Mouse (Mus musculus) v-Abl transformed pro-B cells (cell line): ENCODE measurements around the gene Ttyh3.

ENCODE experiments used
- in situ Hi-C, 2 experiments: fragments of 400-800 bp; cut with MboI; formaldehyde crosslinking; loops; one replicate each; pipeline ENCODE4 v1.15.1; 2025; ENCODE audit not compliant: unreplicated experiment in 2 of 2

The Ttyh3 gene

GRCm38 (mm10) chr5:140654096-140654845 is 5.4 kb upstream of the Ttyh3 start:
- in situ Hi-C loops = no loop called here

DNA sequence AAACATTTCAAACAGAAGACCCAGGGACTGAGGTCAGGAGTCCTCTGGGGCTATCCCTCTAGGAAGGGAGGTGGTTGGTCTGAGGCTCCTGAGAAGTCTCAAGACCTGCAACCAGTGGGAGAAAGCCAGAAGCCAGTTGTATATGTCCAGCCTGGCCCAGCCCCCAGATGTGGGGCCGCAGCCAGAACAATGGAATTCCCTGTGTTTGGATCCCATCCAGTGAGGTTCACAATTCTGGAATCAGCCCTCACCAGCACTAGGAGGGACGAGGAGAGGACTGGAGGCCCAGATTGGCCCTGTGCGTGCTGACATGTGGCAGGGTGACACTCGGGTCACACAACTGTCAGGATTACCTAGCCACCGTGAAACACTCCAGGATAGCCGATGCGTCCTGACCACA is 3.8 kb upstream of the Ttyh3 start:
- in situ Hi-C loops = no loop called here

GRCm38 (mm10) chr5:140651231-140651630 is 2.4 kb upstream of the Ttyh3 start:
- in situ Hi-C loops = no loop called here

DNA sequence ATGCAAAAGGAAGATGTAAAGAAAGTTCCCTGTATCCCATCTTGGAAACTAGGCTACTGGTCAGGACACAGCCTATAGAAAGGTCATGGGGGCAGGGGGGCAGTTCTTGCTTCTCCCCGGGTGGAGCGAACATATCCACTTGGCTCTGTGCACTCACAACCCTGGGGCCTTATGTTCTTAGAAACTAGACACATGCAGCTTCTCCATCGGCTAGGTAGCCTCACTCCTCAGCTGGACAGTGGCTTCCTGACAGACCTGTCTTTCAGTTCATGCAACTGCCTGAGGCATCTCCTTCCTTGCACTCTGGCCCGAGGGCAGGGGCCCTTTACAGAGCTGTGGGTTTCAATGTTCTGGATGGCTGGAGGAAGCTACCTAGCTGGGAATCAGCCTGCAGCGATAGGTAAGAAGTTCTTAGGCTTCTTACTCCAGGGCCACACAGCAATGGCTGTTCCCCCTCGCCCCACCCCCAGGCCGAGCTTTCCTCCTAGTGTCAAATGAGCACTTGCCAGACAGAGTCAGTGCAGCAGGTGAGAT is 1.1 kb upstream of the Ttyh3 start:
- in situ Hi-C loops = loop anchor here (25.0 kb wide), 2 partner anchors 1488 to 1662 kb away; partner anchors contain the start of genes Dnaaf5 (in 1 of the 2) and Prkar1b (in 1 of the 2)

- in situ Hi-C loops = loop anchor here (25.0 kb wide), 2 partner anchors 1487 to 1663 kb away; partner anchors contain the start of genes Dnaaf5 (in 1 of the 2) and Prkar1b (in 1 of the 2)
These were observed 353 bp upstream of the Ttyh3 start for GRCm38 (mm10) chr5:140649101-140649667.

DNA sequence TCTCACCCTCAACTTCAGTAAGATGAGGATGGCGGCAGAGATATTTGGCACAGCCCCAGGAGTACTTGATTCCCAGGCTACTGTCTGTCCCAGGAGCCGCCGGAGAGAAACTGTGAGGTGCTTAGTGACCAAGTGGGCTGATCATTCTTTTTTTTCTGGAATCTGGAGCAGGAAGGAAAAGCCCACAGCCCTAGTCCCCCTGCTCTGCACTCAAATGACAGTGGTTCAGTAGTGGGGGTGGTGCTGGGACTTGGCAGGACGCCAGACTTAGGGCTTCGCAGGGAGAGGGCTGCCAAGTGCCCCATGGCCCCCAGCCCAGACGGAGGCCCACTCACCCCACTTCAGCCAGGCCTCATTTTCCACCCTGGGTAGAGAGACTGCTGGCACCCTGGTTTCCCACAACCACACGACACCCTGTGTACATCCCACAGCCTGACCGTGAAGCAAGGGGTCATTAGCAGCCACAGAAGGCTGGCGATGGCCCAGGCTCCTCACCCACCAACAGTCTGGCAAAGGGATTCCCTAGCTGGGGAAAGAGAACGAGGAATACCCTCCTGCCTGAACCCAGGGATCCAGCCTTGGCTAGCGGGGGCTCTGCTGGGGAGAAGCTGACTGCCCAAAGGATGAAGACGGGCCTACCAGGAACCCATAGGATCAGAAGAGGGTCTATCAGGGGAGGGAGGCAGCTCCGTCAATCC is 861 bp downstream of the Ttyh3 start:
- in situ Hi-C loops = loop anchor here (25.0 kb wide), 2 partner anchors 1486 to 1664 kb away; partner anchors contain the start of genes Dnaaf5 (in 1 of the 2) and Prkar1b (in 1 of the 2)

- in situ Hi-C loops = loop anchor here (25.0 kb wide), 2 partner anchors 1485 to 1665 kb away; partner anchors contain the start of genes Dnaaf5 (in 1 of the 2) and Prkar1b (in 1 of the 2)
These were observed 1.6 kb downstream of the Ttyh3 start for GRCm38 (mm10) chr5:140647031-140647760.

DNA sequence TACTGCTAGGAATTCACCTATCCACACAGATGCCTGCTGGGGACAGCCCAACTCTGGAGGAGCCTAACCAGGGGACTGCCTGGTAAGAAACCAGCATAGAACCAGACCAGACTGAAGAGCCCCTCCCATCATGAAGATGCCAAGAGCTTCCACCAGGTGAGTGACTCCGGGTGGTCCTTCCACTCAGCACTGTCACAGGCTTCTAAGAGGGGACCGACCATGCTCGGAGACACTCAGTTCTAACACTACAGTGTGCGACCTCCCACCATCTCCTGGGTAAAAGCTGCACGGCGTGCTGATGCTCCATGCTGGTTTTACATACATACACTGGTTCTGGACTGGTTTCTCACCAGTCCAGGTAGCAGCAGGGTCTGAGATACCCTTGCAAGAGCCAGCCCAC is 2.7 kb downstream of the Ttyh3 start:
- in situ Hi-C loops = loop anchor here (25.0 kb wide), 2 partner anchors 1484 to 1666 kb away; partner anchors contain the start of genes Dnaaf5 (in 1 of the 2) and Prkar1b (in 1 of the 2)

- in situ Hi-C loops = loop anchor here (25.0 kb wide), 2 partner anchors 1483 to 1667 kb away; partner anchors contain the start of genes Dnaaf5 (in 1 of the 2) and Prkar1b (in 1 of the 2)
These were observed 3.4 kb downstream of the Ttyh3 start for GRCm38 (mm10) chr5:140645454-140645853.

GRCm38 (mm10) chr5:140644702-140645201 is 4.1 kb downstream of the Ttyh3 start:
- in situ Hi-C loops = loop anchor here (5.0 to 25.0 kb wide), 3 partner anchors 103 to 1668 kb away; partner anchors contain the start of genes Dnaaf5 (in 1 of the 2) and Prkar1b (in 1 of the 2)

- in situ Hi-C loops = loop anchor here (5.0 to 25.0 kb wide), 3 partner anchors 103 to 1668 kb away; partner anchors contain the start of genes Dnaaf5 (in 1 of the 2) and Prkar1b (in 1 of the 2)
These were observed 4.6 kb downstream of the Ttyh3 start for GRCm38 (mm10) chr5:140644263-140644662.

DNA sequence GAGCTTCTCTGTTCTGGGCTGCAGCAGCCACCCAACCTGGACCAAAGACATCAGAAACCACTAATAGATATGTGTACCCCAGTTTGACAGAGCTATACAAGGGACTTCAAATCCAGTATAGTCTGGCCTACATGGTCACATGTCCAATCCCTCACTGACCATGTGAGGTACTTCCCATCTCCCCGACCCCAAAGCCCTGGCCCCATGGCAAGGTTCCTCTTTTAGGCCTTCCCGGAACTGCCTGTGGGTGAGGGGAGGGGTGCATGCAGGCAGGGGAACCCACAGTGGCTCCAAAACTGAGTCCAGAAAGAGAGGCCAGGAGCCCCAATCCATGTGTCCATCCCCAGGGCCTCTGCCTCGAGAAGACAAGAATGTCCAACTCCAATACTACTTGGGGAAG is 6.8 kb downstream of the Ttyh3 start:
- in situ Hi-C loops = loop anchor here (5.0 to 25.0 kb wide), 3 partner anchors 105 to 1670 kb away; partner anchors contain the start of genes Dnaaf5 (in 1 of the 2) and Prkar1b (in 1 of the 2)

- in situ Hi-C loops = loop anchor here (5.0 to 25.0 kb wide), 3 partner anchors 106 to 1671 kb away; partner anchors contain the start of genes Dnaaf5 (in 1 of the 2) and Prkar1b (in 1 of the 2)
These were observed 7.4 kb downstream of the Ttyh3 start for GRCm38 (mm10) chr5:140641254-140641928.

DNA sequence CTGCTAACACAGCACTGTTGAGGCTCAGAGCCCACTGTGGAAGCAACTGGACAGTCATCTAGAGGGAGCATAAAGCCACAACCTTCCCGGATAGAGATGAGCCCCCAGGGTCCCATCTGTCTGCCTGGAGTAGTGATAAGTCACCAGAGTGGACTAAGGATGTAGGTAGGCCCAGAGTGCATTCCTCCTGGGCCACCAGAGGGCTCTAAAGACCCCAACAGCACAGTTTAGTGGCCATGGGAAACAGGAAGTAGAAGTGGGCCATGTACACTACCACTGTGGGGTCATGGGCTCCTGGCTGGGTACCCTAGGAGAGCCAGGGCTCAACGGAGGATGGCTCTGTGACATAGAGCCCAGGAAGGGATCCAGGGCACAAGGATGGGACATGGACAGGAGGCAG is 8.0 kb downstream of the Ttyh3 start:
- in situ Hi-C loops = loop anchor here (5.0 to 25.0 kb wide), 3 partner anchors 106 to 1671 kb away; partner anchors contain the start of genes Dnaaf5 (in 1 of the 2) and Prkar1b (in 1 of the 2)

- in situ Hi-C loops = loop anchor here (5.0 to 25.0 kb wide), 4 partner anchors 107 to 1672 kb away; partner anchors contain the start of genes Dnaaf5 (in 1 of the 2) and Prkar1b (in 1 of the 2)
These were observed 9.0 kb downstream of the Ttyh3 start for GRCm38 (mm10) chr5:140639871-140640270.

- in situ Hi-C loops = loop anchor here (10.0 to 25.0 kb wide), 3 partner anchors 215 to 1673 kb away; partner anchors contain the start of genes Dnaaf5 (in 1 of the 2) and Prkar1b (in 1 of the 2)
These were observed 9.5 kb downstream of the Ttyh3 start for GRCm38 (mm10) chr5:140639312-140639711.

GRCm38 (mm10) chr5:140638484-140638883 is 10.3 kb downstream of the Ttyh3 start:
- in situ Hi-C loops = loop anchor here (10.0 to 25.0 kb wide), 3 partner anchors 216 to 1674 kb away; partner anchors contain the start of genes Dnaaf5 (in 1 of the 2) and Prkar1b (in 1 of the 2)

DNA sequence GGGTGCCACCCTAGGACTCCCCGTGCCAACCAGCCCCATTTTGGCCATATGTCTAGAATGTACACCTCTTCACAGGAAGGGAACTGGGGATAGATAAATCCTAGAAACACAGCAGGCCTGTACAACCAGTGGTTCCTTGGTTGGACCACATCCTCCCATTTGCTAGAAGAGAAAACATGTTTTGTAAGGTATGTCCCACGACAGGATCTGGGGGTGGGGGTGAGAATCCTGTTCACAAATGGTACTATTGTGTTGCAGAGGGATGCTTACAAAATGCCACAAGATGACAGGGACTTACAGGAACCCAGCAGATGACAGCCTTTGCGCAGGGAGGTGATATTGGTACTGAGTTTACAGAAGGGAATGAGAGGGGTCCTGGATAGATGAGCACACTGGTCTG is 10.8 kb downstream of the Ttyh3 start:
- in situ Hi-C loops = loop anchor here (10.0 to 25.0 kb wide), 3 partner anchors 217 to 1674 kb away; partner anchors contain the start of genes Dnaaf5 (in 1 of the 2) and Prkar1b (in 1 of the 2)
